Mouse (Mus musculus) midbrain, embryonic 10.5 days (tissue): Measurements from ENCODE around the gene Prh1. TPM values are rescaled to one million over a fixed set of nuclear protein-coding genes. Genes with fewer than 3 reads are reported as not detected.
"Not testable (repeated sequence)": the region's sequence is repeated elsewhere in the genome, so short reads cannot be mapped to it uniquely, and the experiment has no call there.

Experiments used
- DNase-seq: peaks from one replicate; pipeline ENCODE4 v3.0.0-alpha.2; 2017; ENCODE audit warnings: low spot score
- H3K27ac ChIP-seq: fragments of 300-500 bp; sonication (generic); replicated peaks from 2 replicates; pipeline ENCODE4 v1.5.1; 2016; ENCODE audit warnings: mild to moderate bottlenecking
- H3K27me3 ChIP-seq: fragments of 300-500 bp; sonication (generic); 2 replicates; pipeline ENCODE4 v1.6.1; 2016; ENCODE audit warnings: low read depth, mild to moderate bottlenecking; ENCODE audit not compliant: poor library complexity, severe bottlenecking
- H3K36me3 ChIP-seq: fragments of 300-500 bp; sonication (generic); 2 replicates; pipeline ENCODE4 v1.6.1; 2016; ENCODE audit warnings: mild to moderate bottlenecking, moderate library complexity
- H3K4me1 ChIP-seq: fragments of 300-500 bp; sonication (generic); 2 replicates; pipeline ENCODE4 v1.6.1; 2016
- H3K4me3 ChIP-seq: fragments of 300-500 bp; sonication (generic); 2 replicates; pipeline ENCODE4 v1.5.1; 2016; ENCODE audit warnings: mild to moderate bottlenecking, moderate library complexity
- H3K9me3 ChIP-seq: fragments of 300-500 bp; sonication (generic); replicated peaks from 2 replicates; pipeline ENCODE4 v1.6.1; 2016; ENCODE audit warnings: mild to moderate bottlenecking
- WGBS: fragments of 180-500 bp; shearing (Covaris S2); methylation state at CpG from one replicate; pipeline ENCODE4 v1.1.7; 2016; 5-methylcytosine and 5-hydroxymethylcytosine counted together
- polyA plus RNA-seq: library from polyadenylated mRNA; unstranded; fragments of >200 nt; fragmentation: Nextera tagmentation; extraction: Ambion mirVana; gene quantifications from 2 replicates; pipeline ENCODE4 v1.2.1, GENCODE M21; 2016

Gene Prh1
- polyA plus RNA-seq = not detected in 2 replicates

GRCm38 (mm10) chr6:132569509-132569908 lies at the start of gene Prh1:
TSS of gene Prh1 (plus strand) at chr6:132569809.
- DNase-seq, H3K36me3 ChIP-seq, H3K27ac ChIP-seq, H3K27me3 ChIP-seq, H3K4me1 ChIP-seq, H3K4me3 ChIP-seq: not testable (repeated sequence)
- H3K9me3 ChIP-seq = peaks cover 16% of the 10 kb centered on the region
- WGBS = 78% methylated on average over 1 of the region's 1 CpGs

- H3K27me3 ChIP-seq, H3K9me3 ChIP-seq, H3K4me1 ChIP-seq, H3K36me3 ChIP-seq, H3K4me3 ChIP-seq, H3K27ac ChIP-seq, DNase-seq: not testable (repeated sequence)
- 76% methylated on average over 2 of the region's 2 CpGs for WGBS
Measured at GRCm38 (mm10) chr6:132595613-132596012, 26.0 kb downstream of the Prh1 start, which contains the start of gene Prp2. TSS of gene Prp2 (plus strand) at chr6:132595913.

Other genes with a start within 250 kb of the Prh1 start
- gene Gm8882, start 205.7 kb upstream of the Prh1 start, polyA plus RNA-seq = not detected in 2 replicates
- not detected in 2 replicates for gene Prp2, start 26.1 kb downstream of the Prh1 start, polyA plus RNA-seq
- gene A630073D07Rik, start 81.7 kb downstream of the Prh1 start, polyA plus RNA-seq = not detected in 2 replicates
- not detected in 2 replicates for gene Tas2r120, start 87.1 kb downstream of the Prh1 start, polyA plus RNA-seq
- gene Tas2r121, start 131.2 kb downstream of the Prh1 start, polyA plus RNA-seq = not detected in 2 replicates
- gene Tas2r122, start 142.1 kb downstream of the Prh1 start, polyA plus RNA-seq = not detected in 2 replicates
- not detected in 2 replicates for gene Tas2r115, start 168.2 kb downstream of the Prh1 start, polyA plus RNA-seq
- not detected in 2 replicates for gene Tas2r124, start 184.9 kb downstream of the Prh1 start, polyA plus RNA-seq
- not detected in 2 replicates for gene Tas2r102, start 192.3 kb downstream of the Prh1 start, polyA plus RNA-seq
- gene Tas2r136, start 208.4 kb downstream of the Prh1 start, polyA plus RNA-seq = not detected in 2 replicates
- not detected in 2 replicates for gene Tas2r117, start 233.0 kb downstream of the Prh1 start, polyA plus RNA-seq